Mouse (Mus musculus): ENCODE data around the gene Frrs1. TPM values are rescaled to one million over a fixed set of nuclear protein-coding genes. Genes with fewer than 3 reads are reported as not detected.
"Not testable (repeated sequence)": the region's sequence is repeated elsewhere in the genome, so short reads cannot be mapped to it uniquely, and the experiment has no call there.

Frrs1 gene
- polyA plus RNA-seq (2012; rRNA removed), result 0.58 and 0.66 TPM in 2 replicates

DNA sequence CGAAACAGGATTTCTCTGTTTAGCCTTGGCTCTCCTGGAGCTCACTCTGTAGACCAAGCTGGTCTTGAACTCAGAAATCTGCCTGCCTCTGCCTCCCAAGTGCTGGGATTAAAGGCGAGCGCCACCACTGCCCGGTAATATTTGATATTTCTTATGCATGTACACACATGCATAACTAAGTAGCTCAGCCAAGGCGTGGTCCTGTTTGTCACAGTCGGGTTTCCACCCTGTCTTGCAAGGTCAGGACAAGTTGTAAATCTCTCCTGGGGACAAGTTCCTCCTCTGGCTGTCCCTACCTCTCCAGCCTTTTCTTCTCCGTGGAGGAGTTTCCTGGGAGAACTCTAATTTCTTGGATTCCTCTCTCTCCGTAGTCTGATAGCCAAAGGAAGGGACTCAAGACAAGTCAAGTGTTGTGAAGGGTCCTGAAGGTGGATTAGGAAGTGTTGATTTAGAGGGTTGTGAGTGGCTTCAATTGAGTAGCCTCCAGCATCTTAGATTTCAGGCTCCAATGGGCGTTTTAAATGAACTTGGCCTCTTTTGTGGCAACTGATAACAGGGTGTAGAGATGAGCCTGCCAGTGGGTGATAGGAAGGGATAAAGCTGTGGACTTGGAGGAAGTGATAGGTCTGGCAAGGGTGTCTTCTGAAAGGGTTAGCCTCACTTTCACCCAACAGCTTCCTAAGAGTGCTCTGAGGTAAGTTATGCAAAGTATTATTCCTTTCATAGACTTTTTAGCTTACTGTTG, at the start of gene Frrs1:
Gene Frrs1, plus strand, starts transcription at position 524 of the 745 bp plus-strand sequence.
- H3K4me1 ChIP-seq (ENCODE audit: control insufficient read depth, insufficient read depth, low read length), result no peaks in the 10 kb centered on the region; the same call in 1 of the 2 replicates
- H3K36me3 ChIP-seq (ENCODE audit: control insufficient read depth, insufficient read depth, low read length), result no peaks in the 10 kb centered on the region
- no peaks in the 10 kb centered on the region for H3K27me3 ChIP-seq (ENCODE audit: control insufficient read depth, insufficient read depth, low read length)
- no peak within 1 kb of the TSS for H3K4me3 ChIP-seq (ENCODE audit: control insufficient read depth, low read depth, low read length)
- TF ChIP-seq CTCF (IDR thresholded peaks at IDR 0.05; ENCODE audit: control insufficient read depth, insufficient read depth, insufficient replicate concordance, low read depth, low read length) (no peak), POLR2A (IDR thresholded peaks at IDR 0.05; ENCODE audit: control insufficient read depth, low read depth, low read length) (no peak)
- H3K27ac ChIP-seq (ENCODE audit: control insufficient read depth, insufficient read depth, low read depth, low read length), result no peak within 1 kb of the TSS

GRCm38 (mm10) chr3:116810351-116810750, 48.9 kb upstream of the Frrs1 start:
- H3K27ac ChIP-seq (ENCODE audit: control insufficient read depth, insufficient read depth, low read depth, low read length); H3K27me3 ChIP-seq (ENCODE audit: control insufficient read depth, insufficient read depth, low read length); H3K4me3 ChIP-seq (ENCODE audit: control insufficient read depth, low read depth, low read length); H3K36me3 ChIP-seq (ENCODE audit: control insufficient read depth, insufficient read depth, low read length); H3K4me1 ChIP-seq (ENCODE audit: control insufficient read depth, insufficient read depth, low read length): not testable (repeated sequence)

DNA sequence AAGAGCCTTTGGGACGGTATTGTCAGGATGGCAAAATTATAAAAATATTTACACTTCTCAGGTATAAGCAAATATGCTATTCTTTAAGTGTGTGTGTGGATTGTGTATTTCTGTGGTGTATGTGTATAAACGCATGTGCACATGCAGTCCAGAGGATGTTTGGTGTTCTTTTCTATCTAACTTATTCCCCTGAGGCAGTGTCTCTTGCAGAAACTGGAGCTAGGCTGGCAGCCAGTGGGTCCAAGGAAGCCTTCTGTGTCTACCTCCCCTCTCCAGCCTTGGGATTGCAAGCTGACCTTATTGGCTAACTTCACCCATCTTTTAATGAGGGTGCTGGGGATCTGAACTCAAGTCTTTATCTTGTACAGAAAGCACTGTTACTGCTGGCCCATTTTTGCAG, 46.3 kb upstream of the Frrs1 start:
- Histone ChIP-seq H3K36me3 (ENCODE audit: control insufficient read depth, insufficient read depth, low read length) (no peaks in the 10 kb centered on the region), H3K27me3 (ENCODE audit: control insufficient read depth, insufficient read depth, low read length) (no peaks in the 10 kb centered on the region), H3K27ac (ENCODE audit: control insufficient read depth, insufficient read depth, low read depth, low read length) (no peak overlapping the region), H3K4me1 (ENCODE audit: control insufficient read depth, insufficient read depth, low read length) (peaks cover 3% of the 10 kb centered on the region), H3K4me3 (ENCODE audit: control insufficient read depth, low read depth, low read length) (no peak overlapping the region)
- no peak for TF ChIP-seq POLR2A (IDR thresholded peaks at IDR 0.05; ENCODE audit: control insufficient read depth, low read depth, low read length)
- no peak for TF ChIP-seq CTCF (IDR thresholded peaks at IDR 0.05; ENCODE audit: control insufficient read depth, insufficient read depth, insufficient replicate concordance, low read depth, low read length)

GRCm38 (mm10) chr3:116815305-116815797, 43.9 kb upstream of the Frrs1 start:
- Histone ChIP-seq H3K36me3 (ENCODE audit: control insufficient read depth, insufficient read depth, low read length) (no peaks in the 10 kb centered on the region), H3K4me3 (ENCODE audit: control insufficient read depth, low read depth, low read length) (no peak overlapping the region), H3K27me3 (ENCODE audit: control insufficient read depth, insufficient read depth, low read length) (no peaks in the 10 kb centered on the region), H3K27ac (ENCODE audit: control insufficient read depth, insufficient read depth, low read depth, low read length) (no peak overlapping the region), H3K4me1 (ENCODE audit: control insufficient read depth, insufficient read depth, low read length) (no peaks in the 10 kb centered on the region)
- TF ChIP-seq POLR2A (IDR thresholded peaks at IDR 0.05; ENCODE audit: control insufficient read depth, low read depth, low read length) (no peak), CTCF (IDR thresholded peaks at IDR 0.05; ENCODE audit: control insufficient read depth, insufficient read depth, insufficient replicate concordance, low read depth, low read length) (no peak)

- TF ChIP-seq CTCF (IDR thresholded peaks at IDR 0.05; ENCODE audit: control insufficient read depth, insufficient read depth, insufficient replicate concordance, low read depth, low read length) (no peak), POLR2A (IDR thresholded peaks at IDR 0.05; ENCODE audit: control insufficient read depth, low read depth, low read length) (no peak)
- Histone ChIP-seq H3K36me3 (ENCODE audit: control insufficient read depth, insufficient read depth, low read length) (no peaks in the 10 kb centered on the region), H3K27me3 (ENCODE audit: control insufficient read depth, insufficient read depth, low read length) (no peaks in the 10 kb centered on the region), H3K4me3 (ENCODE audit: control insufficient read depth, low read depth, low read length) (no peak overlapping the region), H3K4me1 (ENCODE audit: control insufficient read depth, insufficient read depth, low read length) (no peaks in the 10 kb centered on the region), H3K27ac (ENCODE audit: control insufficient read depth, insufficient read depth, low read depth, low read length) (no peak overlapping the region)
Measured at GRCm38 (mm10) chr3:116815916-116816315, 43.3 kb upstream of the Frrs1 start.

DNA sequence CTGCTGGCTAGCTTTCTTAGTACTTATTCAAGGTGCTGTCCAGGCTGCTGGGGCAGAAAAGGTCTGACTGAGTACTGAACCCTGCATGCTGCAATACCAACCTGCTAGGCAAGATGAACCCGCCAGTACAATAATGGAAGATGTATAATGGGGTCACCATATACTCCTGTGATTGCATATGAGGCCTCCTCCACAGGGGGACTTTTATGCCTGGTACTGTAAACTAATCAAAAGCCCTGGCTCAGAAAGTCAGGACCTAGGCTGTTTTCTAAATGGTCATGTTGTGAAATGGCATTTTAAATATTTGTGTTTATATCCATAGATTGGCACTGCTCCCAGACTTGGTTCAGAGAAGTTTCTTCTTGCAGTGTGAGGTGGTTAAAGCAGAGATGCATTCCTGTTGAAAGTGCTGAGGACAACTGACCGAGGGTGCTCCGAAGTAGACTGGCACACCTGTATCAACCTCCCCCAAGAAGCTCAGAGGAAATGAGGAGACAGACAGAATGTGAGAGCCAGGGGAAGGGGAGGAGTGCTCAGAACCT, 42.5 kb upstream of the Frrs1 start:
- H3K36me3 ChIP-seq (ENCODE audit: control insufficient read depth, insufficient read depth, low read length), result no peaks in the 10 kb centered on the region
- H3K4me3 ChIP-seq (ENCODE audit: control insufficient read depth, low read depth, low read length), result no peak overlapping the region
- TF ChIP-seq POLR2A (IDR thresholded peaks at IDR 0.05; ENCODE audit: control insufficient read depth, low read depth, low read length) (no peak), CTCF (IDR thresholded peaks at IDR 0.05; ENCODE audit: control insufficient read depth, insufficient read depth, insufficient replicate concordance, low read depth, low read length) (no peak)
- no peaks in the 10 kb centered on the region for H3K27me3 ChIP-seq (ENCODE audit: control insufficient read depth, insufficient read depth, low read length)
- H3K4me1 ChIP-seq (ENCODE audit: control insufficient read depth, insufficient read depth, low read length), result no peaks in the 10 kb centered on the region
- no peak overlapping the region for H3K27ac ChIP-seq (ENCODE audit: control insufficient read depth, insufficient read depth, low read depth, low read length)

DNA sequence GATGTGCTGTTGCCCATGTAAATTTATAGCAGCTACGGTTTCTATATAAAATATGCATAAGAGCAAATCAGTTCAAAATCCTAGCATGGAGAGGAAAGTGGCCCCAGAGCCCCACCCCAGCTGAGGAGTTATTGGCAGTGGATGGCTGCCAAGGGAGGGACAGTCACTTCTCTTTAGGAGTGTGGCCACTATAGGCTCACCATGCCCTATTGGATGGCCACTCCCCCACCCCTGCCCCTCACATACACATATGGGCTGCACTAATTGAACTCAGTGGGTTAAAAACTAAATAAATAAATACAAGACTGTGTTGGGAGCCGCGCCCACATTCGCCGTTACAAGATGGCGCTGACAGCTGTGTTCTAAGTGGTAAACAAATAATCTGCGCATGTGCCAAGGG, 42.0 kb upstream of the Frrs1 start:
- Histone ChIP-seq H3K27ac (ENCODE audit: control insufficient read depth, insufficient read depth, low read depth, low read length) (no peak overlapping the region), H3K27me3 (ENCODE audit: control insufficient read depth, insufficient read depth, low read length) (no peaks in the 10 kb centered on the region), H3K4me3 (ENCODE audit: control insufficient read depth, low read depth, low read length) (no peak overlapping the region), H3K4me1 (ENCODE audit: control insufficient read depth, insufficient read depth, low read length) (no peaks in the 10 kb centered on the region), H3K36me3 (ENCODE audit: control insufficient read depth, insufficient read depth, low read length) (no peaks in the 10 kb centered on the region)
- no peak for TF ChIP-seq CTCF (IDR thresholded peaks at IDR 0.05; ENCODE audit: control insufficient read depth, insufficient read depth, insufficient replicate concordance, low read depth, low read length)

Data from testis, adult 2 months (tissue).